Mouse (Mus musculus) liver, embryonic 14.5 days (tissue): Measurements from ENCODE around the gene Tbc1d13. TPM values are rescaled to one million over a fixed set of nuclear protein-coding genes. Genes with fewer than 3 reads are reported as not detected.
A peak's percentile ranks its signal among the peaks of the same experiment; 100 is the strongest.

ENCODE experiments used
- ATAC-seq: fragments of 200-750 bp; cut with Nextera tagmentation; 2 replicates; pipeline ENCODE4 v1.8.0; 2017; ENCODE audit warnings: moderate number of reproducible peaks, mild to moderate bottlenecking, moderate library complexity; ENCODE audit not compliant: insufficient read depth
- DNase-seq, 3 experiments: peaks; one replicate each; pipeline ENCODE4 v3.0.0-alpha.2; 2012 to 2013; ENCODE audit warnings: low read depth in 3 of 3, low spot score in 3 of 3
- H3K27ac ChIP-seq: fragments of 300-500 bp; sonication (generic); 2 replicates; pipeline ENCODE4 v1.5.1; 2014; ENCODE audit warnings: moderate library complexity, mild to moderate bottlenecking, control low read depth, inconsistent platforms
- H3K27me3 ChIP-seq: fragments of 300-500 bp; sonication (generic); 2 replicates; pipeline ENCODE4 v1.6.1; 2014; ENCODE audit warnings: mild to moderate bottlenecking, low read length, moderate library complexity; ENCODE audit not compliant: control insufficient read depth, insufficient read depth
- H3K36me3 ChIP-seq: fragments of 300-500 bp; sonication (generic); replicated peaks from 2 replicates; pipeline ENCODE4 v1.6.1; 2014; ENCODE audit warnings: low read depth; ENCODE audit not compliant: control insufficient read depth, insufficient read depth
- H3K4me1 ChIP-seq, 2 experiments: fragments of 200-500 bp in 1 of 2; fragments of 300-500 bp in 1 of 2; sonication (generic) in 1 of 2; replicated peaks; 2 replicates each; pipeline ENCODE4 v1.6.1; 2012 to 2014; ENCODE audit warnings: antibody characterized with exemption in 1 of 2, inconsistent platforms in 1 of 2, low read length in 1 of 2; ENCODE audit not compliant: control insufficient read depth in 2 of 2, insufficient read depth in 2 of 2
- H3K4me2 ChIP-seq: fragments of 300-500 bp; sonication (generic); 2 replicates; pipeline ENCODE4 v1.6.1; 2014; ENCODE audit warnings: low read depth, mild to moderate bottlenecking, control low read depth, moderate library complexity
- H3K4me3 ChIP-seq, 2 experiments: fragments of 200-500 bp in 1 of 2; fragments of 300-500 bp in 1 of 2; sonication (generic) in 1 of 2; 2 replicates each; pipeline ENCODE4 v1.5.1; 2012 to 2014; ENCODE audit warnings: low read depth in 2 of 2, low read length in 2 of 2, mild to moderate bottlenecking in 2 of 2, control low read depth in 1 of 2, inconsistent platforms in 1 of 2, moderate library complexity in 1 of 2; ENCODE audit not compliant: insufficient read depth in 1 of 2
- H3K9ac ChIP-seq: fragments of 300-500 bp; sonication (generic); replicated peaks from 2 replicates; pipeline ENCODE4 v1.6.1; 2014; ENCODE audit warnings: mild to moderate bottlenecking, control low read depth, moderate library complexity
- H3K9me3 ChIP-seq: fragments of 300-500 bp; sonication (generic); 2 replicates; pipeline ENCODE4 v1.6.1; 2016; ENCODE audit warnings: low read length, mixed read lengths; ENCODE audit not compliant: control insufficient read depth
- CTCF ChIP-seq: IDR thresholded peaks from 2 replicates; pipeline ENCODE4 v1.5.1; 2016; ENCODE audit warnings: antibody characterized with exemption, low read depth, control low read depth
- EP300 ChIP-seq: IDR thresholded peaks from 2 replicates; pipeline ENCODE4 v1.6.1; 2016; ENCODE audit warnings: antibody characterized with exemption, low read depth
- WGBS: fragments of 180-500 bp; shearing (Covaris S2); extraction: QIAGEN DNeasy Blood & Tissue Kit; methylation state at CpG from one replicate; pipeline ENCODE4 v1.1.7; 2014; ENCODE audit not compliant: insufficient replicate concordance; 5-methylcytosine and 5-hydroxymethylcytosine counted together
- polyA plus RNA-seq, 2 experiments: library from polyadenylated mRNA; depleted of rRNA in 1 of 2; stranded (reverse) in 1 of 2; unstranded in 1 of 2; fragments of >200 nt; fragmentation: Nextera tagmentation in 1 of 2; extraction: Ambion mirVana in 1 of 2; gene quantifications; 2 replicates each; pipeline versions ENCODE4 v1.2.1 to v1.2.3; 2012 to 2014

Tbc1d13 gene
- polyA plus RNA-seq, 2 experiments = 3.9 to 11.3 TPM

DNA sequence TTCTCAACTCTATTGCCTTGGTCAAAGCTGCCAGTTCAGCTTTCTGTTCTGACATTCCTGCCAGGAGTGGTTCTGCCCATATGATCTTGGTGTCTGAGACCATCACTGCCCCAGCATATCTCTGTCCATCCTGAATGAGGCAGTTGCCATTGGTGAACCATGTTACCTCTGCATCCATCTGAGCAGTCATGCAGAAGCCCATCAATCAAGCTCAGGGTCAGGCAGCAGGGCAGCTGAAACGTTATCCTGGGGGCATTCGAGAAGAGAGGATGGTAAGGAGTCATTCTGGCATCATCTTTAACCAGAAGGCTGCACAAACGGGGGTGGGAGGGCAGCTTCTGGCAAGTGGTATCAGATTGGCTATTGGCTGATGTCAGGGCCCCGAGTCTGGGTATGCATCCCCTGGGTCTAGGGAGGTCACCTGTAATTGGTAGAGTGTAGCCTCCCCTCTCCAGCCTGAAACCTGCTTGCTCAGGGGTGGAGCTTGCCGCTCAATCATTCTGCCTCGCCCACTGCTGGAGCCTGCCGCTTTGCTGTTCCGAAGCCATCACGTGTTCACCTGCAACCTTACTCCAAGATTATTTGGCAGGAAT is 30.9 kb downstream of the Tbc1d13 start:
- Histone ChIP-seq H3K4me3 (no peak overlapping the region), H3K36me3 (no peaks in the 10 kb centered on the region), H3K27me3 (no peaks in the 10 kb centered on the region), H3K4me2 (no peak overlapping the region), H3K4me1 (no peaks in the 10 kb centered on the region), H3K9me3 (peaks cover 10% of the 10 kb centered on the region), H3K27ac (no peak overlapping the region), H3K9ac (no peak overlapping the region)
- no peak for ATAC-seq
- DNase-seq = no peak
- WGBS = 54% methylated on average over 9 of the region's 9 CpGs
- TF ChIP-seq EP300 (no peak), CTCF (no peak)

DNA sequence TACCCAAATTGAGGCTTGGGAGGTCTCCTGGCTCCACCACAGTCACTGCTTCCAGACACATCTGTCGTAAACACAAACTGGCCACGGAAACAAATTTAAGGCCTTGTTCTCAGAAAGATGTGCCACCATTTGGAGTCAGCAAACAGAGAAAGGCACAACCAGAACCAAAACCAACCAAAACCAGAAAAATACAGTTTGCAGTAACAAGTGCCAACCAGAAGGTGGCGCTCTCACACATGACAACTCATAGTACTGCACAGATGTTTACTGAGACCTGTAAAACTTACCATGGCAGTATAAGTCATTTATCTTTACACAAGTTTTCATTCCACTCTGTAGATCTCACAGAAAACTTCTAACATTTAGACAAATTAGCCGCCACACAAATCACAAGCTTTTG is 33.1 kb downstream of the Tbc1d13 start:
- no peaks in the 10 kb centered on the region for H3K4me1 ChIP-seq
- H3K4me2 ChIP-seq = no peak overlapping the region
- no peak overlapping the region for H3K9ac ChIP-seq
- ATAC-seq = no peak
- no peak for DNase-seq
- H3K9me3 ChIP-seq = peaks cover 10% of the 10 kb centered on the region
- H3K27me3 ChIP-seq = no peaks in the 10 kb centered on the region
- WGBS = 42% methylated on average over 4 of the region's 4 CpGs
- TF ChIP-seq EP300 (no peak), CTCF (peak; percentile 41; the same call in 1 of the 2 replicates)
- no peak overlapping the region for H3K27ac ChIP-seq
- H3K4me3 ChIP-seq = no peak overlapping the region
- H3K36me3 ChIP-seq = no peaks in the 10 kb centered on the region

DNA sequence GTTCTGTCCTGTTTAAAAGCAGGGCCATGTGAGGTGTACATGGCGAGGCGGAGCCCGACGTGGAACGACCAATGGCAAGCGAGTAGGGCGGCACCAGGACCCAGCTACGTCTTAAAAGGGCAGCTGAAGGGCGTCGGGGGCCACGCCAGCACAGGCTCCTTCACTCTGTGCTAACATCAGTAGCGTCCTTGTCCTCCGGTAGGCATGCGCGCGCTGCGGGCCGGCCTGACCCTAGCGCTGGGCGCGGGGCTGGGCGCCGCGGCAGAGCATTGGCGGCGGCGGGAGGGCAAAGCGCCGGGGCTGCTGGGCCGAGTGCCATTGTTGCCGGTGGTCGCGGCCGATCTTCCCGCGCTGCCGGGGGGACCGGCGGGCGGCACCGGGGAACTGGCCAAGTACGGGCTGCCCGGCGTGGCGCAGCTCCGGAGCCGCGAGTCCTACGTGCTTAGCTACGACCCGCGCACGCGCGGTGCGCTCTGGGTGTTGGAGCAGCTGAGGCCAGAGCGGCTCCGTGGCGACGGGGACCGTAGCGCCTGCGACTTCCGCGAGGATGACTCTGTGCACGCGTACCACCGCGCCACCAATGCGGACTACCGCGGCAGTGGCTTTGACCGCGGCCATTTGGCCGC is 37.9 kb downstream of the Tbc1d13 start, which contains the start of gene Endog:
Endog (plus strand) TSS at position 123 of the 626 bp plus-strand sequence.
- H3K4me2 ChIP-seq = peak within 1 kb of the TSS; percentile 88

DNA sequence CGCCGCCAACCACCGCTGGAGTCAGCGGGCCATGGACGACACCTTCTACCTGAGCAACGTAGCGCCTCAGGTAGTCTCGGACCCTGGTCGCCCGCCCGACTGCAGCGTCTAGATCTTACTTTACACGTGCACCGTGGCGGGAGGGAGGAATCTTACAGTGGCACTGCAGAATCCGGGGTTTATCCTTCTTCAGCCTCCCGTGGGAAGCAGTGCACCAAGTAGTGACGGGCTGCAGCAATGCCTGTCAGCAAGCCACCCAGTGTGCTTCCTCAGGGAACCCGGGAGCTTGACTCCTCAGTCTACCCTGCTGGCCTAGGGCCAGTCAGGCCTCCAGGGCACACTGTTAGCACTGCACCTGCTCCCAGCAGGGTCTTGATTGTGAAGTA is 38.4 kb downstream of the Tbc1d13 start:
- Histone ChIP-seq H3K36me3 (peaks cover 23% of the 10 kb centered on the region), H3K27me3 (no peaks in the 10 kb centered on the region), H3K9ac (peak overlapping the region; percentile 50), H3K4me1 (peaks cover 0 to 2% of the 10 kb centered on the region in 2 experiments; a peak in 3 of 4 replicates), H3K9me3 (peaks cover 1% of the 10 kb centered on the region), H3K4me2 (peak overlapping the region; percentile 88), H3K27ac (no peak overlapping the region), H3K4me3 (peak overlapping the region; percentile 56 to 58)
- TF ChIP-seq EP300 = no peak
- no peak for TF ChIP-seq CTCF
- DNase-seq (no peak), ATAC-seq (no peak)
- 2% methylated on average over 19 of the region's 19 CpGs for WGBS

More for the DNA sequence above, 37.9 kb downstream of the Tbc1d13 start, which contains the start of gene Endog:
- Histone ChIP-seq H3K36me3 (peaks cover 23% of the 10 kb centered on the region), H3K9ac (peak within 1 kb of the TSS; percentile 50), H3K27me3 (no peaks in the 10 kb centered on the region), H3K9me3 (peaks cover 6% of the 10 kb centered on the region), H3K4me3 (peak within 1 kb of the TSS; percentile 56 to 58), H3K4me1 (no peaks in the 10 kb centered on the region; a peak in 1 of 4 replicates), H3K27ac (no peak within 1 kb of the TSS)
- WGBS = under 1% methylated on average over 75 of the region's 75 CpGs
- DNase-seq (peak; percentile 56 to 59 (median 57)), ATAC-seq (peak; percentile 92)
- TF ChIP-seq EP300 (no peak), CTCF (no peak)

DNA sequence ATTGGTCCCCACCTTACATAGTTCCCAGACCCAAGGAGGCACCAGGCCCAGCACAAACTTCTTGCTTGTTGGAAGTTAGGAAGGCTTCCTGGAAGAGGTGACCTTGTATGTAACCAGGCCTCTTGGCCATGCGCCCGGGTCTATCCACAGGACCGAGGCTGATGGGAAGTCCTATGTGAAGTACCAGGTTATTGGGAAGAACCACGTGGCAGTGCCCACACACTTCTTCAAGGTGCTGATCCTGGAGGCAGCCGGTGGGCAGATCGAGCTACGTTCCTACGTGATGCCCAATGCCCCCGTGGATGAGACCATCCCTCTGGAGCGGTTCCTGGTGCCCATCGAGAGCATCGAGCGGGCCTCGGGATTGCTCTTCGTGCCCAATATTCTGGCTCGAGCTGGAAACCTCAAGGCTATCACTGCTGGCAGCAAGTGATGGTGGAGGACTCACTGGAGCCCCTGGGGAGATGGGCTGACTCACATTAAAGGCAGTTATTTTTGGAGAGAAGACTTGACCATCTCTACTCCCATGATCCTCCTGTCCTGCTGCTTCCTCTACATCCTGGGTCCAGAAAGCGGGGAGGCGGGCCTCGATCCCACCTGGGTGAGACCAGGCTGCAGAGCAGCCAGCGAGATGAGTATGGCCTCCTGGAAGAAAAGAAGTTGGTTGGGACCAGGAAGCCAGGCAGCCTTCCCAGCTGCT is 40.1 kb downstream of the Tbc1d13 start:
- peaks cover 23% of the 10 kb centered on the region for H3K36me3 ChIP-seq
- no peak for DNase-seq

More for the DNA sequence above, 40.1 kb downstream of the Tbc1d13 start:
- H3K4me1 ChIP-seq = peaks cover 5 to 6% of the 10 kb centered on the region in 2 experiments; a peak in 3 of 4 replicates
- H3K4me3 ChIP-seq = no peak overlapping the region
- H3K27ac ChIP-seq = no peak overlapping the region
- no peaks in the 10 kb centered on the region for H3K27me3 ChIP-seq
- no peak overlapping the region for H3K4me2 ChIP-seq
- H3K9me3 ChIP-seq = no peaks in the 10 kb centered on the region; the same call in 1 of the 2 replicates
- TF ChIP-seq EP300 = no peak
- TF ChIP-seq CTCF = no peak
- H3K9ac ChIP-seq = no peak overlapping the region
- 93% methylated on average over 20 of the region's 20 CpGs for WGBS
- no peak for ATAC-seq
